Mouse (Mus musculus) bone marrow macrophage, adult 2 months (primary cell): ENCODE results near the gene D1Pas1.

Experiments
- CTCF ChIP-seq: IDR thresholded peaks from 2 replicates; pipeline ENCODE4 v1.5.1; 2012; ENCODE audit warnings: low read depth, mild to moderate bottlenecking, low read length, moderate library complexity
- POLR2A ChIP-seq: IDR thresholded peaks from 2 replicates; pipeline ENCODE4 v1.6.1; 2012; ENCODE audit warnings: mild to moderate bottlenecking, low read depth, low read length, borderline replicate concordance

GRCm38 (mm10) chr1:186959380-186959779, 7.8 kb upstream of the D1Pas1 start:
- TF ChIP-seq CTCF (no peak), POLR2A (no peak)
